Mouse (Mus musculus): ENCODE results near the gene Timeless. TPM values are rescaled to one million over a fixed set of nuclear protein-coding genes. Genes with fewer than 3 reads are reported as not detected.
"Not testable (repeated sequence)": the region's sequence is repeated elsewhere in the genome, so short reads cannot be mapped to it uniquely, and the experiment has no call there.

Gene Timeless
- polyA plus RNA-seq, 1 experiment: 6.6 TPM

- no peak for DNase-seq
- Histone ChIP-seq H3K4me1 (ENCODE audit: control insufficient read depth, insufficient read depth, low read length) (no peaks in the 10 kb centered on the region), H3K27me3 (ENCODE audit: control insufficient read depth, insufficient read depth, low read length) (no peaks in the 10 kb centered on the region), H3K4me3 (replicated peaks; ENCODE audit: insufficient read depth, low read depth, low read length) (no peak overlapping the region), H3K27ac (ENCODE audit: insufficient read depth, low read length) (no peak overlapping the region)
- WGBS: 76% methylated on average over 17 of the region's 17 CpGs
- TF ChIP-seq POLR2A (IDR thresholded peaks at IDR 0.05; ENCODE audit: borderline replicate concordance, insufficient read depth, low read length) (no peak), CTCF (IDR thresholded peaks at IDR 0.05; ENCODE audit: borderline replicate concordance, insufficient read depth, low read depth, low read length) (no peak)
Measured at GRCm38 (mm10) chr10:128247020-128247732, 15.3 kb downstream of the Timeless start.

DNA sequence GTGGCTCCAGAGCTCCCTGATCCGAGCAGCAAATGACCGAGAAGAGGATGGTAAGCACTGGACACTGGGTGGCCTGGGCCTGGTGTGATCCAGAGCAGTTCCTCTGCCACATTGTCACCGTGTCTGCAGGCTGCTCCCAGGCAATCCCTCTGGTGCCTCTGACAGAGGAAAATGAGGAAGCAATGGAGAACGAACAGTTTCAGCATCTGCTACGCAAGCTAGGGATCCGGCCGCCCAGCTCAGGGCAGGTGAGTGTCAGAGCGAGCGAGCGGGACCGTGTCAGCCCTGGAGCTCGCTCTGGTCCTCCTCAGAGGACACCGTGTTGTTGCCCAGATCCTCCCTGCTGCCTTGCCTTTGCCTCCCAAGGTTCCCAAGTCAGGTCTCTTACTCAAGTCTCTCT is 18.7 kb downstream of the Timeless start:
- Histone ChIP-seq H3K4me3 (replicated peaks; ENCODE audit: insufficient read depth, low read depth, low read length) (no peak overlapping the region), H3K4me1 (ENCODE audit: control insufficient read depth, insufficient read depth, low read length) (no peaks in the 10 kb centered on the region), H3K27ac (ENCODE audit: insufficient read depth, low read length) (no peak overlapping the region), H3K27me3 (ENCODE audit: control insufficient read depth, insufficient read depth, low read length) (no peaks in the 10 kb centered on the region)
- TF ChIP-seq POLR2A (IDR thresholded peaks at IDR 0.05; ENCODE audit: borderline replicate concordance, insufficient read depth, low read length) (no peak), CTCF (IDR thresholded peaks at IDR 0.05; ENCODE audit: borderline replicate concordance, insufficient read depth, low read depth, low read length) (no peak)
- DNase-seq: no peak
- WGBS: 94% methylated on average over 13 of the region's 13 CpGs

DNA sequence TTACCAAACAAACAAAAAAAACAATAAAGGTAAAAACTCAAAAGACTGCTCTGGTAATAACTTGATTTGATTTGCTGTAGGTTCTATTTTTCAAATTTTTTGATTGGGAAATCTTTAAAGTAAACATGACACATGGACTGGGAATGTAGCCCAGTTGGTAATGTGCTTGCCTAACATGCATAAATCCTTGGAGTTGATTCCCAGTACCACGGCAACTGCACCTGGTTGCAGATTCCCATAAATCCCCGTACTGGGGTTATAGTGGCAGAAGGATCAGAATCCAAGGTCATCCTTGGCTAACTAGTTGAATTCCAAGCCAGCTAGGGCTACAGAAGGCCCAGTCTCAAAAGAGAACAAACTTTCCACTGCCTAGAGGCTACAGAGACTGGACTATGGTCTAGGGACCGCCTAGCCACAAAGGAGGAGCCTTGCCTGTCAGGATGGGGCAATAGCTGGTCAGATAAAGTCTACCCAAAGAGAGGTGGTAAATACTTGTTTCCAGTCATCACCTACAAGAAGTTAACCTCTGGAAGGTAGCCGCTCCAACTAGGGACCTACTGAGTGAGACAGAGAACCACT is 21.9 kb downstream of the Timeless start, which contains the start of gene Apon:
Gene Apon, plus strand, starts transcription at position 420 of the 579 bp plus-strand sequence.
- no peak within 1 kb of the TSS for H3K27ac ChIP-seq (ENCODE audit: insufficient read depth, low read length)
- H3K27me3 ChIP-seq (ENCODE audit: control insufficient read depth, insufficient read depth, low read length): no peaks in the 10 kb centered on the region
- TF ChIP-seq POLR2A (IDR thresholded peaks at IDR 0.05; ENCODE audit: borderline replicate concordance, insufficient read depth, low read length) (no peak), CTCF (IDR thresholded peaks at IDR 0.05; ENCODE audit: borderline replicate concordance, insufficient read depth, low read depth, low read length) (no peak)
- no peak for DNase-seq
- no peak within 1 kb of the TSS for H3K4me3 ChIP-seq (replicated peaks; ENCODE audit: insufficient read depth, low read depth, low read length)
- H3K4me1 ChIP-seq (ENCODE audit: control insufficient read depth, insufficient read depth, low read length): no peaks in the 10 kb centered on the region
- WGBS: 68% methylated on average over 4 of the region's 4 CpGs

DNA sequence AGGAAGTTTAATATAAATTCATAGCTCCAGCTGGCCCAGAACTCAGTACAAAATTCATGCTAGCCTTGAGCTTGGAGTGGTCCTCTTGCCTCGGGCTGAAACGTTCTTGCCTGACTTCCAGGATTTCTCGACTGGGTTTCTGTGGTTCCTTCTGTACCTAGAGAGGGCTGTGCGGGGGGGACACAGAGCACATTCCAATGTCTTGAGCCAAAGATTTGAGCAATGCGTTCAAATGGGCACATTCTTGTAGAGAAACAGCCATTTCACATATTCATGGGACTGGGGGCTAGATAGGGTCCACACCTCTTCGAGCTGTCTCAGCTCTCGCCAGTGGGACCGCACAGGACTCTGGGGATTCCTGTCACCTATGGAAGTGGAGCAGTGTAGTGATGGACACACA is 24.1 kb downstream of the Timeless start:
- H3K27me3 ChIP-seq (ENCODE audit: control insufficient read depth, insufficient read depth, low read length): no peaks in the 10 kb centered on the region
- H3K4me1 ChIP-seq (ENCODE audit: control insufficient read depth, insufficient read depth, low read length): no peaks in the 10 kb centered on the region
- WGBS: 90% methylated on average over 8 of the region's 8 CpGs
- TF ChIP-seq POLR2A (IDR thresholded peaks at IDR 0.05; ENCODE audit: borderline replicate concordance, insufficient read depth, low read length) (no peak), CTCF (IDR thresholded peaks at IDR 0.05; ENCODE audit: borderline replicate concordance, insufficient read depth, low read depth, low read length) (no peak)
- DNase-seq: no peak
- H3K27ac ChIP-seq (ENCODE audit: insufficient read depth, low read length): no peak overlapping the region
- H3K4me3 ChIP-seq (replicated peaks; ENCODE audit: insufficient read depth, low read depth, low read length): no peak overlapping the region

- H3K27me3 ChIP-seq (ENCODE audit: control insufficient read depth, insufficient read depth, low read length): no peaks in the 10 kb centered on the region
- 91% methylated on average over 8 of the region's 8 CpGs for WGBS
- H3K4me1 ChIP-seq (ENCODE audit: control insufficient read depth, insufficient read depth, low read length): no peaks in the 10 kb centered on the region
- H3K27ac ChIP-seq (ENCODE audit: insufficient read depth, low read length): no peak overlapping the region
- H3K4me3 ChIP-seq (replicated peaks; ENCODE audit: insufficient read depth, low read depth, low read length): no peak overlapping the region
- no peak for TF ChIP-seq CTCF (IDR thresholded peaks at IDR 0.05; ENCODE audit: borderline replicate concordance, insufficient read depth, low read depth, low read length)
- TF ChIP-seq POLR2A (IDR thresholded peaks at IDR 0.05; ENCODE audit: borderline replicate concordance, insufficient read depth, low read length): no peak
- no peak for DNase-seq
Measured at GRCm38 (mm10) chr10:128256328-128256727, 24.5 kb downstream of the Timeless start.

DNA sequence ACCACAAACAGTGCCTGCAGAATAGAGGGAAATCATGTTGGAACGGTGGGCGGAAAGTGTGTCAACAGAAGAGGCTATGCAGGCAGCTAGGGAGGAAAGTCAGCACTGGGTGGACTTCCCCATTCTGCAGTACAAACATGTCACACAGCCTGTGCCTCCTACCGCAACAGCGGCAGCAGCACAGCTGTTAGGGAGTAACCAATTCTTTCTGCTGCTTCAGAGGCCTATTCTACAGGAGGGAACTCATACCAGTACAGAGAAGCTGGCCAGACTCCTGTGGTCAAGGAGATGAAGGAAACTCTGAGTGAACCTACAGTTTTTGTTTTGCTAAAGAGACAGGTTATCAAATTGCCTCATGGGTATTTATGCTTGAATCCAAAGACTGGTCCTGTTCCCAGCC is 27.1 kb downstream of the Timeless start:
- 80% methylated on average over 4 of the region's 4 CpGs for WGBS
- Histone ChIP-seq H3K27me3 (ENCODE audit: control insufficient read depth, insufficient read depth, low read length) (no peaks in the 10 kb centered on the region), H3K27ac (ENCODE audit: insufficient read depth, low read length) (no peak overlapping the region), H3K4me3 (replicated peaks; ENCODE audit: insufficient read depth, low read depth, low read length) (no peak overlapping the region), H3K4me1 (ENCODE audit: control insufficient read depth, insufficient read depth, low read length) (no peaks in the 10 kb centered on the region)
- DNase-seq: no peak
- TF ChIP-seq POLR2A (IDR thresholded peaks at IDR 0.05; ENCODE audit: borderline replicate concordance, insufficient read depth, low read length): no peak
- no peak for TF ChIP-seq CTCF (IDR thresholded peaks at IDR 0.05; ENCODE audit: borderline replicate concordance, insufficient read depth, low read depth, low read length)

GRCm38 (mm10) chr10:128259946-128260345 is 28.1 kb downstream of the Timeless start:
- no peak overlapping the region for H3K27ac ChIP-seq (ENCODE audit: insufficient read depth, low read length)
- H3K4me3 ChIP-seq (replicated peaks; ENCODE audit: insufficient read depth, low read depth, low read length): no peak overlapping the region
- TF ChIP-seq POLR2A (IDR thresholded peaks at IDR 0.05; ENCODE audit: borderline replicate concordance, insufficient read depth, low read length) (no peak), CTCF (IDR thresholded peaks at IDR 0.05; ENCODE audit: borderline replicate concordance, insufficient read depth, low read depth, low read length) (no peak)
- H3K4me1 ChIP-seq (ENCODE audit: control insufficient read depth, insufficient read depth, low read length): no peaks in the 10 kb centered on the region
- WGBS: 87% methylated on average over 5 of the region's 5 CpGs
- H3K27me3 ChIP-seq (ENCODE audit: control insufficient read depth, insufficient read depth, low read length): no peaks in the 10 kb centered on the region
- no peak for DNase-seq

DNA sequence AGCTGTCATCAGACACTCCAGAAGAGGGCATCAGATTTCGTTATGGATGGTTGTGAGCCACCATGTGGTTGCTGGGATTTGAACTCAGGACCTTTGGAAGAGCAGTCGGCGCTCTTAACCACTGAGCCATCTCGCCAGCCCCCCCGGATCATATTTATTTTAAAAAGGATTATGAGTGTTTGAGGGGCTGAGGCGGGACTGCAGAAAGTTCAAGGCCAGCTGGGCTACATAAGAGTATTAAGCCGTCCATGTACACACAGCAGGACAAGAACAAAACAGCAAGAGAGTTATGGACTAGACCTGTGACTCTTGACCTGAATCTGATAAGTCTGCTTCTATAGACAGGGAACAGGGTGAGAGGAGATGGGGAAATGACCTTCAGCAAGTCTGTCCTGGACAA is 28.5 kb downstream of the Timeless start:
- 87% methylated on average over 7 of the region's 7 CpGs for WGBS
- not testable (repeated sequence) for H3K4me1 ChIP-seq (ENCODE audit: control insufficient read depth, insufficient read depth, low read length); DNase-seq; H3K27me3 ChIP-seq (ENCODE audit: control insufficient read depth, insufficient read depth, low read length); H3K4me3 ChIP-seq (replicated peaks; ENCODE audit: insufficient read depth, low read depth, low read length); H3K27ac ChIP-seq (ENCODE audit: insufficient read depth, low read length)

All from cerebellum, adult 2 months (tissue).